Mouse (Mus musculus) cerebellum, adult 2 months (tissue): ENCODE measurements around the gene Spata1.

Experiments
- CTCF ChIP-seq: fragments of 200-500 bp; IDR thresholded peaks from 2 replicates; pipeline ENCODE4 v1.5.1; 2011; ENCODE audit warnings: low read depth, mild to moderate bottlenecking, control low read depth, low read length, moderate library complexity, borderline replicate concordance; ENCODE audit not compliant: insufficient read depth
- POLR2A ChIP-seq: fragments of 200-500 bp; IDR thresholded peaks from 2 replicates; pipeline ENCODE4 v1.6.1; 2011; ENCODE audit warnings: low read length, control low read depth, borderline replicate concordance; ENCODE audit not compliant: insufficient read depth

- TF ChIP-seq CTCF, result no peak
- TF ChIP-seq POLR2A, result no peak
These were observed at the start of gene Spata1, which contains the start of gene Gng5 for GRCm38 (mm10) chr3:146499431-146500002.
